Mouse (Mus musculus) urinary bladder, postnatal 25 days (tissue): Measurements from ENCODE around the gene Slc1a2.

Source experiments
- DNase-seq: peaks from one replicate; pipeline ENCODE4 v3.0.0; 2022; ENCODE audit warnings: low spot score

The Slc1a2 gene

GRCm38 (mm10) chr2:102714320-102714719, 55.9 kb downstream of the Slc1a2 start:
- DNase-seq: no peak

GRCm38 (mm10) chr2:102715754-102716153, 57.3 kb downstream of the Slc1a2 start:
- no peak for DNase-seq

GRCm38 (mm10) chr2:102721859-102722258, 63.4 kb downstream of the Slc1a2 start:
- no peak for DNase-seq

GRCm38 (mm10) chr2:102725054-102725453, 66.6 kb downstream of the Slc1a2 start:
- DNase-seq: no peak

- no peak for DNase-seq
Observed at GRCm38 (mm10) chr2:102730386-102730785, 71.9 kb downstream of the Slc1a2 start.

- no peak for DNase-seq
Observed at GRCm38 (mm10) chr2:102730788-102731187, 72.3 kb downstream of the Slc1a2 start.

- DNase-seq: no peak
Observed at GRCm38 (mm10) chr2:102733128-102733527, 74.7 kb downstream of the Slc1a2 start.

GRCm38 (mm10) chr2:102734055-102734454, 75.6 kb downstream of the Slc1a2 start:
- no peak for DNase-seq

- DNase-seq: no peak
Observed at GRCm38 (mm10) chr2:102735031-102735430, 76.6 kb downstream of the Slc1a2 start.

GRCm38 (mm10) chr2:102735811-102736210, 77.4 kb downstream of the Slc1a2 start:
- no peak for DNase-seq

- no peak for DNase-seq
Observed at GRCm38 (mm10) chr2:102736490-102736889, 78.0 kb downstream of the Slc1a2 start.

- DNase-seq: no peak
Observed at GRCm38 (mm10) chr2:102738852-102739251, 80.4 kb downstream of the Slc1a2 start.

- no peak for DNase-seq
Observed at GRCm38 (mm10) chr2:102742685-102743084, 84.2 kb downstream of the Slc1a2 start.

GRCm38 (mm10) chr2:102743918-102744696, 85.6 kb downstream of the Slc1a2 start:
- DNase-seq: peak; percentile 55

- DNase-seq: peak; percentile 29
Observed at GRCm38 (mm10) chr2:102745259-102745906, 86.9 kb downstream of the Slc1a2 start.

- no peak for DNase-seq
Observed at GRCm38 (mm10) chr2:102747758-102748157, 89.3 kb downstream of the Slc1a2 start.

- no peak for DNase-seq
Observed at GRCm38 (mm10) chr2:102749926-102750325, 91.5 kb downstream of the Slc1a2 start.

GRCm38 (mm10) chr2:102751846-102752245, 93.4 kb downstream of the Slc1a2 start:
- DNase-seq: no peak

- DNase-seq: no peak
Observed at GRCm38 (mm10) chr2:102757241-102757860, 98.9 kb downstream of the Slc1a2 start.

- DNase-seq: no peak
Observed at GRCm38 (mm10) chr2:102759479-102759878, 101.0 kb downstream of the Slc1a2 start.

- DNase-seq: no peak
Observed at GRCm38 (mm10) chr2:102760284-102761072, 102.0 kb downstream of the Slc1a2 start.

- no peak for DNase-seq
Observed at GRCm38 (mm10) chr2:102763176-102763575, 104.7 kb downstream of the Slc1a2 start.
